Comparison of ENCODE assay signal across 8 mouse cellular contexts in genomic region chr16:38536544-38537146, GRCm38 (mm10). TPM values are rescaled to one million over a fixed set of nuclear protein-coding genes. Genes with fewer than 3 reads are reported as not detected.
DNase-seq lines count a peak whose midpoint lies in the region; ATAC-seq and TF ChIP-seq lines count a peak whose summit lies in the region.

No protein-coding gene starts in this region.

- peak; percentile 38; the same call in 1 of the 2 replicates for ATAC-seq in intestine, postnatal 0 days
- ATAC-seq in limb, embryonic 11.5 days (ENCODE audit: insufficient number of reproducible peaks, low FRiP score, low TSS enrichment, low read depth) = no peak
- ATAC-seq in stomach, embryonic 14.5 days (ENCODE audit: insufficient number of reproducible peaks, insufficient read depth, low FRiP score, low read depth) = peak; percentile 49; the same call in 1 of the 2 replicates

- H3K9ac ChIP-seq in intestine, postnatal 0 days (ENCODE audit: low read depth, low read length) = no peak overlapping the region
- no peak overlapping the region for H3K9ac ChIP-seq in limb, embryonic 11.5 days (ENCODE audit: low read length)
- H3K9ac ChIP-seq in stomach, embryonic 14.5 days (replicated peaks; ENCODE audit: low read depth, low read length) = no peak overlapping the region

- 41% methylated on average over 8 of the region's 8 CpGs for WGBS in intestine, postnatal 0 days
- WGBS in limb, embryonic 11.5 days = 53% methylated on average over 8 of the region's 8 CpGs
- 42% methylated on average over 8 of the region's 8 CpGs for WGBS in stomach, embryonic 14.5 days

- H3K27me3 ChIP-seq in intestine, postnatal 0 days (replicated peaks; ENCODE audit: control insufficient read depth, insufficient read depth, low read length) = no peaks in the 10 kb centered on the region
- H3K27me3 ChIP-seq in limb, embryonic 11.5 days (ENCODE audit: control insufficient read depth, insufficient read depth, low read length) = no peaks in the 10 kb centered on the region
- H3K27me3 ChIP-seq in stomach, embryonic 14.5 days (ENCODE audit: control insufficient read depth, insufficient read depth, low read length) = no peaks in the 10 kb centered on the region

- H3K4me3 ChIP-seq in intestine, postnatal 0 days (ENCODE audit: low read depth, low read length) = no peak overlapping the region
- no peak overlapping the region for H3K4me3 ChIP-seq in limb, embryonic 11.5 days (ENCODE audit: low read depth, low read length)
- H3K4me3 ChIP-seq in stomach, embryonic 14.5 days (ENCODE audit: low read depth, low read length) = no peak overlapping the region

- no peaks in the 10 kb centered on the region for H3K9me3 ChIP-seq in intestine, postnatal 0 days (ENCODE audit: control insufficient read depth)
- no peaks in the 10 kb centered on the region for H3K9me3 ChIP-seq in limb, embryonic 11.5 days (ENCODE audit: control insufficient read depth, low read length)
- H3K9me3 ChIP-seq in stomach, embryonic 14.5 days (ENCODE audit: control insufficient read depth, low read depth, low read length) = no peaks in the 10 kb centered on the region

- peak; percentile 91 for TF ChIP-seq CTCF in intestine, postnatal 0 days (IDR thresholded peaks at IDR 0.05; ENCODE audit: low read depth)

- DNase-seq in urinary bladder, adult 18-20 months (ENCODE audit: low spot score in 2 of 2) = peak; percentile 35 to 61
- DNase-seq in urinary bladder, postnatal 10 days (ENCODE audit: low spot score) = no peak
- DNase-seq in cerebellum, postnatal 14 days = peak; percentile 71 to 85
- DNase-seq in frontal cortex, postnatal 25 days (ENCODE audit: low spot score in 2 of 2) = peak; percentile 67 to 73
- peak; percentile 79 for DNase-seq in limb, embryonic 11.5 days (ENCODE audit: low spot score)
- peak; percentile 85 for DNase-seq in naive thymus-derived CD4-positive, alpha-beta T cell, adult 2 months (ENCODE audit: low read depth)

- H3K27ac ChIP-seq in intestine, postnatal 0 days (ENCODE audit: low read depth, low read length) = no peak overlapping the region
- H3K27ac ChIP-seq in limb, embryonic 11.5 days (replicated peaks; ENCODE audit: low read depth, low read length) = no peak overlapping the region
- H3K27ac ChIP-seq in stomach, embryonic 14.5 days (ENCODE audit: low read length) = no peak overlapping the region

- H3K36me3 ChIP-seq in intestine, postnatal 0 days (ENCODE audit: control insufficient read depth, insufficient read depth) = peaks cover 21% of the 10 kb centered on the region
- H3K36me3 ChIP-seq in limb, embryonic 11.5 days (ENCODE audit: control insufficient read depth, insufficient read depth, low read length) = peaks cover 11% of the 10 kb centered on the region
- H3K36me3 ChIP-seq in stomach, embryonic 14.5 days (ENCODE audit: control insufficient read depth, insufficient read depth, low read length) = peaks cover 24% of the 10 kb centered on the region

- H3K4me1 ChIP-seq in intestine, postnatal 0 days (replicated peaks; ENCODE audit: control insufficient read depth, insufficient read depth, low read length) = no peaks in the 10 kb centered on the region
- H3K4me1 ChIP-seq in limb, embryonic 11.5 days (ENCODE audit: control insufficient read depth, insufficient read depth, low read length) = no peaks in the 10 kb centered on the region
- H3K4me1 ChIP-seq in stomach, embryonic 14.5 days (ENCODE audit: control insufficient read depth, insufficient read depth, low read length) = no peaks in the 10 kb centered on the region

- H3K4me2 ChIP-seq in intestine, postnatal 0 days (replicated peaks; ENCODE audit: low read depth) = no peak overlapping the region
- H3K4me2 ChIP-seq in limb, embryonic 11.5 days (ENCODE audit: low read depth, severe bottlenecking) = no peak overlapping the region
- no peak overlapping the region for H3K4me2 ChIP-seq in stomach, embryonic 14.5 days (replicated peaks; ENCODE audit: low read depth, low read length)

RNA-seq across cellular contexts. Expression of gene Poglut1, which starts 13.4 kb away (rescaled TPM):
- 11.3 and 12.3 TPM in 2 replicates for polyA plus RNA-seq in intestine, postnatal 0 days (2015; fragmentation: Nextera tagmentation; extraction: Ambion mirVana)
- polyA plus RNA-seq in limb, embryonic 11.5 days (2014; fragmentation: Nextera tagmentation; extraction: Ambion mirVana) = 72.9 and 78.9 TPM in 2 replicates
- 56.9 and 58.8 TPM in 2 replicates for polyA plus RNA-seq in stomach, embryonic 14.5 days (2014; fragmentation: Nextera tagmentation; extraction: Ambion mirVana)

RNA-seq across cellular contexts. Expression of gene Timmdc1, which starts 14.2 kb away (rescaled TPM):
- polyA plus RNA-seq in intestine, postnatal 0 days (2015; fragmentation: Nextera tagmentation; extraction: Ambion mirVana) = 11.8 and 13.8 TPM in 2 replicates
- 25.1 and 28.9 TPM in 2 replicates for polyA plus RNA-seq in limb, embryonic 11.5 days (2014; fragmentation: Nextera tagmentation; extraction: Ambion mirVana)
- 23.8 and 25.5 TPM in 2 replicates for polyA plus RNA-seq in stomach, embryonic 14.5 days (2014; fragmentation: Nextera tagmentation; extraction: Ambion mirVana)

RNA-seq across cellular contexts. Expression of gene Tmem39a, which starts 21.9 kb away (rescaled TPM):
- polyA plus RNA-seq in intestine, postnatal 0 days (2015; fragmentation: Nextera tagmentation; extraction: Ambion mirVana) = 28.4 and 29.3 TPM in 2 replicates
- polyA plus RNA-seq in limb, embryonic 11.5 days (2014; fragmentation: Nextera tagmentation; extraction: Ambion mirVana) = 131 and 135 TPM in 2 replicates
- 119 and 133 TPM in 2 replicates for polyA plus RNA-seq in stomach, embryonic 14.5 days (2014; fragmentation: Nextera tagmentation; extraction: Ambion mirVana)
